Mouse (Mus musculus) spleen, adult 2 months (tissue): ENCODE measurements around the gene Pou2f2.

ENCODE experiments used
- CTCF ChIP-seq: fragments of 200-500 bp; IDR thresholded peaks from 2 replicates; pipeline ENCODE4 v1.5.1; 2011; ENCODE audit warnings: mild to moderate bottlenecking, inconsistent platforms; ENCODE audit not compliant: insufficient read depth, insufficient read length, insufficient replicate concordance; ENCODE audit errors: extremely low read depth
- POLR2A ChIP-seq: fragments of 200-500 bp; IDR thresholded peaks from 2 replicates; pipeline ENCODE4 v1.6.1; 2011; ENCODE audit warnings: low read depth, low read length, inconsistent platforms

DNA sequence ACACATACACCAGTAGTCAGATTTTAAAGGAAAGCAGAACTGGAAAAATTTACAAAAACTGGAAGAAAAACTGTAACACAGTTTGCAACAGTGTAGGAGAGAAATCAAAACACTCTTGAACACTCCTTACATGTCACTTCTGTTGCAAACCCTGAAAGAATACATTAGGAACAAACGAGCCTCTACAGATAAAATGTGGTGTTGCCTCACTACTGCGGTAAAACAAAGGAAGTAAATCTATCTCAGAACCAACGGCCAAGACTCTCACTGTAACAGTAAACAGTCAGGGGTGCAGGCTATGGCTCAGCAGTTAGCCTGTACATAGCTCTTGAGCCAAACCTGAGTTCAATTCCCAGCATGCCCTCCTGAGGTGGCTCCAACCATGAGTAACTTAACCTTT, 33.6 kb upstream of the Pou2f2 start:
- TF ChIP-seq POLR2A: no peak
- no peak for TF ChIP-seq CTCF
